8 mouse cellular contexts compared by ENCODE assay signal in the genomic region with DNA sequence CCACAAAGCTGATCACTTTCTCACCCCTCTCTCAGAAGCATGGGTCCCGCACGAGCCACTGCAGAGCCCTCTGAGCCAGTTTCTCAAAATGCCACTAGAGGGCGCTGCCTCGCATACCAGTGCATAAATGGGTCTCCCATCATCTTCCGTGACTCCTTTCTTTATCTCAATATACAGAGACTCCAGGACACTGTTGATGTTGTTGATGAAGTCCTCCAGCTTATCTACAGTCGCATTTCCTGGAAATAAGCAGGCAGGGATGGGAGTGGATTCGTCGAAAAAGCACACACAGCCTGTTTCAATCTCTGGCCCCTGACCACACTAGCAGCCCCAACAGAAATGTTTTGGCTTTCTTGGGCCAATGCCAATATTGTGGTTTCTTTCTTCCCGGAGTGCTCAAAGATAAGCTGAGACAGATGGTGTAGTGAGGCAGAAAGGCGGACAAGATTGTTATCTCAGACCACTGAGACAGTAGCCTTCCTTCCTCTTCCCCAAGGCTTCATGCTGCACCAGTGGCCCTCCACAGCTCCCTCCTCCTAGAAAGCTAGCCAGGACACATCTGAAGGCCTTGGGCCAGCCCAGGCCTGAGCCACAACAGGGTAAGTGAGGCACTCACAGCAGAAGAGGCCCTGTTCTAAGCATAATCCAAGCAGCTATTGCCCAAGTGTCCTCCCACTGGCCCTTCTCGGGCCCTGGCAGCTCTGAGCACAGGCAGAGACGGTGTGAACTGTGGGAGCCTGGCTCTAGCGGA. TPM values are rescaled to one million over a fixed set of nuclear protein-coding genes. Genes with fewer than 3 reads are reported as not detected.
A peak's percentile ranks its signal among the peaks of the same experiment; 100 is the strongest.
DNase-seq lines count a peak whose midpoint lies in the region; ATAC-seq and TF ChIP-seq lines count a peak whose summit lies in the region.

No protein-coding gene starts in this region.

- peak; percentile 96 for TF ChIP-seq CTCF in lung, postnatal 0 days (IDR thresholded peaks at IDR 0.05)

- no peaks in the 10 kb centered on the region for H3K27me3 ChIP-seq in hindbrain, embryonic 10.5 days (ENCODE audit: insufficient read depth, poor library complexity, severe bottlenecking)
- no peaks in the 10 kb centered on the region for H3K27me3 ChIP-seq in lung, postnatal 0 days (replicated peaks; ENCODE audit: insufficient read depth, low read length)

- H3K4me1 ChIP-seq in hindbrain, embryonic 10.5 days (replicated peaks): peaks cover 35% of the 10 kb centered on the region
- peaks cover 23% of the 10 kb centered on the region for H3K4me1 ChIP-seq in lung, postnatal 0 days (ENCODE audit: insufficient read depth, low read depth, low read length)

- peak; percentile 96 for DNase-seq in MEL-GATA-1-ER (ENCODE audit: extremely low read depth, low read depth)
- peak; percentile 75 for DNase-seq in cerebellum, adult 8-10 months
- DNase-seq in hindbrain, embryonic 10.5 days (ENCODE audit: low spot score): peak; percentile 80
- DNase-seq in layer of hippocampus, adult 9-11 months: peak; percentile 74
- peak; percentile 95 for DNase-seq in lung, postnatal 0 days (ENCODE audit: low spot score)
- DNase-seq in ovary, postnatal 14 days (ENCODE audit: low spot score): peak; percentile 69
- DNase-seq in thymus, postnatal 10 days (ENCODE audit: low spot score in 2 of 2): peak; percentile 76 to 90

- peak; percentile 97 for TF ChIP-seq EP300 in lung, postnatal 0 days (IDR thresholded peaks at IDR 0.05)

- peak overlapping the region; percentile 82 for H3K27ac ChIP-seq in hindbrain, embryonic 10.5 days
- H3K27ac ChIP-seq in lung, postnatal 0 days (ENCODE audit: low read length): peak overlapping the region; percentile 87

- no peak overlapping the region for H3K9ac ChIP-seq in lung, postnatal 0 days (replicated peaks; ENCODE audit: low read depth)

- no peaks in the 10 kb centered on the region for H3K9me3 ChIP-seq in hindbrain, embryonic 10.5 days
- no peaks in the 10 kb centered on the region for H3K9me3 ChIP-seq in lung, postnatal 0 days (ENCODE audit: low read length)

- peaks cover 55% of the 10 kb centered on the region for H3K36me3 ChIP-seq in hindbrain, embryonic 10.5 days
- peaks cover 18% of the 10 kb centered on the region; the same call in 1 of the 2 replicates for H3K36me3 ChIP-seq in lung, postnatal 0 days (ENCODE audit: insufficient read depth, low read length)

- H3K4me2 ChIP-seq in lung, postnatal 0 days (replicated peaks; ENCODE audit: low read depth, low read length): no peak overlapping the region

- WGBS in hindbrain, embryonic 10.5 days: 38% methylated on average over 13 of the region's 13 CpGs
- 8% methylated on average over 13 of the region's 13 CpGs for WGBS in lung, postnatal 0 days

- ATAC-seq in frontal cortex, adult (ENCODE audit: low TSS enrichment): peak; percentile 82
- peak; percentile 82 for ATAC-seq in lung, postnatal 0 days

- no peak overlapping the region for H3K4me3 ChIP-seq in hindbrain, embryonic 10.5 days
- no peak overlapping the region for H3K4me3 ChIP-seq in lung, postnatal 0 days (ENCODE audit: low read depth, low read length)

RNA-seq across cellular contexts. Expression of a gene that starts 19.2 kb away (rescaled TPM):
- 135 and 138 TPM in 2 replicates for polyA plus RNA-seq in hindbrain, embryonic 10.5 days (2016; fragmentation: Nextera tagmentation; extraction: Ambion mirVana)
- polyA plus RNA-seq in lung, postnatal 0 days (2015; fragmentation: Nextera tagmentation; extraction: Ambion mirVana): 94.0 and 94.2 TPM in 2 replicates

RNA-seq across cellular contexts. Expression of a gene that starts 27.7 kb away (rescaled TPM):
- 15.3 and 15.9 TPM in 2 replicates for polyA plus RNA-seq in hindbrain, embryonic 10.5 days (2016; fragmentation: Nextera tagmentation; extraction: Ambion mirVana)
- 4.2 and 5.6 TPM in 2 replicates for polyA plus RNA-seq in lung, postnatal 0 days (2015; fragmentation: Nextera tagmentation; extraction: Ambion mirVana)
